Mouse (Mus musculus): ENCODE results near the gene Map4k3.
"Not testable (repeated sequence)": the region's sequence is repeated elsewhere in the genome, so short reads cannot be mapped to it uniquely, and the experiment has no call there.

Gene Map4k3

DNA sequence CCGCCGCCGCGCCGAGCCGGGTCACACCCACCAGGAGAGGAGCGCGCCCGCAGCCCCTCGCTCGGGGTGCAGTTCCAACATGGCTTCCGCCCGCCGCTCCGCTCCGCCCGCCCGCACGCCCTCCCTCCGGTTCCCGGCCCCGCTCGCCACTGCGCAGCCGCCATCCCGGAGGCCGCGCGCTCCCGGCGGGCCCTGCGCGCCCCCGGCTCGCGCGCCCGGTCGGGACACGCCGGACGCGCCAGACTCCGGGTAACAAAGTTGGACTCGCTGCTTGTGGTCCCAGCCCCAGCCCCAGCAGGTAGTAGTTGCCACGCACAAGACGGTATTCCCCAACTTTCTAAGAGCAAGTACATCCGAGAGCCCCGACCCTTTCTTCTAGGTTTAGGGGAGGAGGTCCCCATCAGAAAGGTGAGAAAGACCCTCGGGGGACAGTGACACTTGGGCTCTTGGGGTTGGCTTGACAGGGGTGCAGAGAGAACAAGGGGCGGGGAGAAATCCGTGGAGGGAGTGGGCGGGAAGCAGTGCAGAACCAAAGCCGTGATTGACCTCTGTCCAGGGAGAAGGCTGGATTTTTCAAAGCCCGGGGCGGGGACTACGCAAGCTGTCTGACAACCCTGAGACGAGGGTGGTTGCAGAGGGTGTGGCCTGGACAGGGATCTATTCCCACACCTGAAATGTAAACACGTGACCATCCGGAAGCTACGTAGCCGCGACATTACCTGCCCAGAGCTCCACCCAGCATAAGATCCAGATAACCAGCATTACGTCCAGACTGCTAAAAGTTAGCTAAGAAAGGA, at the start of gene Map4k3:
Gene Map4k3, minus strand, starts transcription at position 424 of the 797 bp plus-strand sequence.
- in situ Hi-C loops (cut with MseI, MboI) = no loop called here

DNA sequence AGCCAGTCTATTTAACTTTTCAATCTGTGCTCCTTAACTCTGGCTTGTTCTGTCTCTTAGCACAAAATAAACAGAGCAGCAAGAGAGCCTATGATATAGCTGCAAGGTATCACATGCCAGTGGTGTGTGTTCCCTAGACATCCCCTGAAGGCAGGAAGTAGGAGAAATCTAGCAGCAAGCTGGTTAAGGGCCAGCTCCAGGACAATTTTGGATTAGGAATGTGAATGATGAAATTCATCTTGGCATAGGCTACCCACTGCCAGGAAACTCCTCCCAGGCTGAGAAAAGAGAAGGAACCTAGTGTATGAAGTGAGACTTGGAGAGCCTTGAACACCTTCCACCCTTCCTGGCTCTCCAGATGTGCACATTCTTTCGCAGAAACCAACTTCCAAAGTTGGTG, 49.3 kb upstream of the Map4k3 start:
- in situ Hi-C loops (cut with MseI, MboI) = no loop called here

DNA sequence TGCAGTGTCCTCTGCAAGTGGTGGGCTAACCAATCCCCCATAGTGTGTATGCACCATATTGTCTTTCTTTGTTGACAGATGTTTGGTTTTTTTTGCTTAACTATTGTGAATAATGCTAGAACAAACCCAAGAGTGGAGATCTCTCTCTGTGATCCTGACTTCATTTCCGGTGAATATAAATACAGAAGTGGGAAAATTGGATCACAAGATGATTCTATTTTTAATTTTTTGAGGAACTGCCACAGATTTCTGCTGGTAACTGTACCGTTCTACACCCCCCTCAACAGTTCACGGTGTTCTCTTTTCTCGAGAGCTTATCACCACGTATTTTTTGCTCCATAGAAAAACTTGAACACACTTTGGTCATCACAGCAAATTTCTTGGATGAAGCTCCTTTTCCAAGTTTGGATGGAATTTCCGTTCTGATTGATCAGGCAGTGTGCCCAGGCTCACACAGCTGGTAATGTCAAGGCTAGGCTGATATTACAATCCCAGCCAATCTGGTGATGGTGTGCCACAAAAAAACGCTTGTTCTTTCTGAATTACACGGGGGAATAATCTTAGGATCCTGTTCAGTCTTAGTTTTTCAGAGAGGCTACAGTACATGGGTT, 47.0 kb upstream of the Map4k3 start:
- in situ Hi-C loops (cut with MseI, MboI) = no loop called here

GRCm38 (mm10) chr17:80772545-80773453, 44.5 kb upstream of the Map4k3 start:
- in situ Hi-C loops (cut with MseI, MboI) = no loop called here

- in situ Hi-C loops (cut with MseI, MboI) = no loop called here
Observed at GRCm38 (mm10) chr17:80770065-80770464, 41.8 kb upstream of the Map4k3 start.

DNA sequence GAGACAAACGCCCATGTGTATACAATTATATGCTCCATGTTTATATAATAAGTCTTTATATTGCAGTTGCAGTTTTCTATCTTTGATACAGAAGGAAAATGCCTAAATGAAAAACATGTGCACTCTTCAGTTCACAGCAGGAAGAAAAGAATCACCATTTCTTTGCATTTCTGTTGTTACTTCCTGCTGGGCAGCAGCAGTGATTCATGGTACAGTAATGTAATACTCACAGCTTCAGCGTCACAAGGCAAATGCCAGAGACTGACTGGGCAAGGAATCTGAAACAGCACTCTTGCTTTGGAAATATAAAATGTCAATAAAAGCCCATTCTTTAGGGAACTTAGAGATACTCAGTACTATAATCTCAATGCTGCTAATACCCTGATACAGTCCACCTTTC, 36.9 kb upstream of the Map4k3 start:
- in situ Hi-C loops (cut with MseI, MboI) = no loop called here

DNA sequence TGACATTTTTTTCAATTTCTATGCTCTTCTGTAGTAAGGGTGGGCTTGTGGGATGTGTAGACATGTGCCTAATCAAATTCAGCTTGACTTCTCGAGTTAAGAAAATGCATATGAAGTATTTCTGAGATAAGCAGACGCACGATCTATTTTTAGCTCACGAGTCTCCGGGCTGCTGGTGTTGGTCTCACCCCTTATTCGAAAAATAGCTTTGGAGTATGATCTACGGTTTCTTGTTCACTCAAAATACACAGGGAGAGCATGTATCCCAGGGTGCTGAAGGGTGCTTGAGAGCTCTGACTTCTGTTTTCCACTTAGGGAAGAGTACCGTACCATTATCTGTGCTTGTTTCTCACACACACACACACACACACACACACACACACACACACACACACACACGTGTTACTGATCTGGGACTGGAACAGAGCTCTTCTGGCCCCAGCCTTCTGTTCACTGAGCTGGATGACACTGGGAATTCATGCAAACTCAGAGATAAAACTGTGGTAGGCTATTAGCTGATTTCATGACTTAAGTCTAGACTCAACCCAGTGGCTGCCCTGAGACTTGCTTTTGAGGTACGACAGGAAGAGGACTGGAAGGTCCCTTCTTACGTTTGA, 34.9 kb upstream of the Map4k3 start:
- in situ Hi-C loops (cut with MseI, MboI) = no loop called here

GRCm38 (mm10) chr17:80762391-80763040, 34.2 kb upstream of the Map4k3 start:
- in situ Hi-C loops (cut with MseI, MboI) = no loop called here

DNA sequence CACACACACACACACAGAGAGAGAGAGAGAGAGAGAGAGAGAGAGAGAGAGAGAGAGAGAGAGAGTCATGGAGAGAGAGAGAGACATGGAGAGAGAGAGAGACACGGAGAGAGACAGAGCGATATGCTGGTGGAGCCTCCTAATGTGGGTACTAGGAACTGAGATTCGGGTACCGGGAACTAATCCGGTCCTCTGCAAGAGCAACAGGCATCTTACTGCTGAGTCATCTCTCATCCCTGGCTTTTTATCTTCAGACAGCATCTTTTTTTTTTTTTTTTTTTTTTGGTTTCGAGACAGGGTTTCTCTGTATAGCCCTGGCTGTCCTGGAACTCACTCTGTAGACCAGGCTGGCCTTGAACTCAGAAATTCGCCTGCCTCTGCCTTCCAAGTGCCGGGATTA, 32.9 kb upstream of the Map4k3 start:
- in situ Hi-C loops (cut with MseI, MboI) = not testable (repeated sequence)

DNA sequence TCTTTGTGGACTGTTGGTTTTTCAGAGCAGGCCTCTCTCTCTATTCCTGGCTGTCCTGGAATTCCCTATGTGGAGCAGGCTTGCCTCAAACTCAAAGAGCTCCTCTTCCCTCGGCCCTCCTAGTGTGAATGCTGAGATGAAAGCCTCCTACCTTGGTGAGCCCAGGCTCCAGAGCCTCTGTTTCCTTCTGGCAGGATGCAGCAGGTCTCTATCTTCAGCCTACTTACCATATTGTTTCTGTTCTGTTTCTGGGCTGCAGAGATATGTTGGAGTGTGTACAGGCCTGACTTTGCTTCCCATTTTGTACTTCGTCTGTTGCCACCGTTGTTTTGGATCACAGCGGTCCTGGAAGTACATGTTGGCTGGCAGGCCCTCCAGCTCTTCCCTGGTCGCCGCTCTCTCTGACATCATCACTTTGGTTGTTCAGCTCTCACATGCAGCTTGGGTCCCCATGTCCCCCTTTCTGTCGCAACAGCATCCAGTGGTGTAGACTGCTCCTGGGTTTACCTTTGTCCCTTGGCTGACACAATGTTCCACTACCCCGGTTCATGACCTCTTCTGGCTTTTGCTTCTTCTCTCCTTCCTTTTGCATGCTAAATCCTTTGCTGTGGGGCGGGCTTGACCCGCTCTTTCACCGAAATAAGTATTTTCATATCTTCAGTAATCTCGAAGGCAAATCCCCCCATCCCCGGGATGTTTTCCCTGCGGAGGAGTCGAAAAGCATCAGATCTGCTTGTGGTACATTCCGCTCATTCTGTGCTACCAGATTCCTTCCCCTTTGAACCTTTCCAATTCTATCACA, 32.3 kb upstream of the Map4k3 start:
- in situ Hi-C loops (cut with MseI, MboI) = no loop called here

DNA sequence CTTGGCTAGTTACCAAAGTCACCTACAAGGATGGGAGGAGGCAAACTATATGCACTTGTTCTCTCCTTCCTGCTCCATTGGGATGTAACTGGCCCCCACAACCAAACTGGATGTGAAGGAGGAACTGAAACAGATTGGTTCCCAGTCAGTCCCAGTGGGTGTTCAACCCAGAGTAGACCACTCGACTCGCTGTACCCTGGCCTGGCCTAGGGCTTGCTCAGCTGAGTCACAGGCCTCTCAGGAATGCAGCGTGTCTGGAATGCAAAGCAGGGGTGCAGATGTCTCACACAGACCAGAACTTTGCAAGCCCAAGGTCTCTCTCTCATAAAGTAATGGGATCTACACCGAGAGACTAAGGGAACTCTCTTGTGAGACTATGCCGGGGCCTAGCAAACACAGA, 27.8 kb upstream of the Map4k3 start:
- in situ Hi-C loops (cut with MseI, MboI) = no loop called here

DNA sequence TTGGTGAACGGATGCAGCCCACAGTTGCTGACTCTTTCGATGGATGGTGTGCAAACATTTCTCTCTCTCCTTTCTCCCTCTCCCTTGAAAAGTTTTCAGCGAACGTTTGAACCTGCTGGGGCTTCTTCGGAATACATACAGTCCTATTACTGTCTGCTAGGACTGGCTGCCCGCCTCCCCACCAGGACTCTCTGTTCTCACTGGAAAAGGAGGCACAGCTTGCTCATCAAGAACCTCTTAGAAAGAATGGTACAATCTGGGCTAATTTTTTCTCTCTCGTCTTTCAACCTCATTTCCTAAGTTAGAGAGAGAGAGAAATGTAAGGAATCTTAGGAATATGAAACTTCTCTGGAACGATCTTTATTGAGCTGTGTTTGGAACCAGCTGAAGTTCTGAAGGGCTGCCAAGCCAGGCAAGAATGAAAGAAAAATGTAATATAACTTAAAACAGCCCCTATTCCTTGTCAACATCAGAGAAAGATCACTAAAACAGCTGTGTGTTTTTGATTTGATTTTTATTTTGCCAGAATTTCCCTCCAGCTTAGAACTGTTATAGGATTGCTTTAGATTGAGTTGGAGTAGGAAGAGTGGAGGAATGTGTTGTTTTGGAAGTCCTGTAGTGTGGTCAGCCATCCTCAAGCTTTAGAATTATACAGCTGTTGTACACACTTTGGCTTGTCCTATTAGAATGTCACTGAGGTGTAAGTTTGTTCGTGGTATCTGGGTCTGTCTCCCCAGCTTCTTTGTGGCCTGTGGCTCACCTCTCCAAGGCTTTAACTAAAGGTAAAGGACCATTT, 27.0 kb upstream of the Map4k3 start:
- in situ Hi-C loops (cut with MseI, MboI) = no loop called here

DNA sequence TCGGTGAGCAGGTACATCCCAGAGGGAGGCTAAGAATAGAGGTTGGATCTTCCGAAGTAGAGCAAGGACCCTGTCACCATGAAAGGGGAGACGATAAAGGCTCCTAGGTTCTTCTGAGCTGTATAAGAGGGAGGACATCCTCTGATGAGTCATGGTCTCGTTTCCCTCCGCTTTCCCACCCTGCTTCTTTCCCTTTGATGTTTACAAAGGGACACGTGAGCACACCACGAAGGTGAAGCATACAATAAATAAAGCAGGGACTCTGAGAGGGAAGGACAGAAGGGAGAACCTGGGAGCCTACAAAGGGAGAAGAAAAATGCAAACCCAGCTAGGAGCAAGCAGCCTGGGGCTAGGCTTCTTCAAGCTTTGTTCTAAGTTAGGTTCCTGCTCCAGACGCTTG, 26.3 kb upstream of the Map4k3 start:
- in situ Hi-C loops (cut with MseI, MboI) = no loop called here

DNA sequence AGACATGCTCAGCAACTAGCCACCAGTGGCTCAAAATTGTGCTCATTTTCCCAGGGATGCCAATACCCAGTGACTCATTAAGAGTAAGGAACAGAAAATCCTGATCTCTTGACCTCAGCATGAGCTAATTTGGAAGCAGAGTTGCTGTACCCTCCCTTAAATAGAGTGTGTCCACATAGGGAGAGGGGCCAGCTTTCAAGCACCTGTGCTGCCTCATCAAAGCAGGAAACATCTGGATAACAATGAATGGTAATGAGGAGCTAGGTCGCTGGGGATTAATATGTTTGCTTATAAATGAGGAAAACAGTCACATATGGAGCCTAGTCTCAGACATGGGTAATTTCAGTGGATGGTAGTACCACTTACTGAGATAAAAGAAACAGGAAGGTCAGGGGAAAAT, 24.2 kb upstream of the Map4k3 start:
- in situ Hi-C loops (cut with MseI, MboI) = no loop called here

DNA sequence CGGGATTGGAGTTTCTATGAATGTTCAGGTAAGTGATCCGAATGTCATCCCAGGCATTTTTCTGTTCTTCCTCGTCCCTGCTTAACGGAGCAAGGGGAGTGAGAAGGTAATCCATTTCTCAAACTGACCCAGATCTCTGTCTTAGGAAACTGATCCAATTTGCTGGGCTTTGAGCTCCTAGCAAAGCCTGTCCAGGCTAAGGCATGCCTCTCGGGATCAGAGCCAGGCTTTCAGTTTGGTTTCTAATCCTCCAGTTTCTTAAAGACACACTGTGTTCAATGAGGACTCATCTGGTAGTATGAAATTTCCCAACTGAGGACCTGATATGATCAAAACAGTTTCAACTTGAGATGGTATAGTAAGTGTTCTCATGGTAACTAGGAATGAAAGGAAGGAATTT, 11.1 kb upstream of the Map4k3 start:
- in situ Hi-C loops (cut with MseI, MboI) = no loop called here

GRCm38 (mm10) chr17:80734700-80735099, 6.4 kb upstream of the Map4k3 start:
- in situ Hi-C loops (cut with MseI, MboI) = no loop called here

GRCm38 (mm10) chr17:80733121-80733800, 5.0 kb upstream of the Map4k3 start:
- in situ Hi-C loops (cut with MseI, MboI) = no loop called here

- in situ Hi-C loops (cut with MseI, MboI) = no loop called here
Observed at GRCm38 (mm10) chr17:80732256-80732655, 4.0 kb upstream of the Map4k3 start.

DNA sequence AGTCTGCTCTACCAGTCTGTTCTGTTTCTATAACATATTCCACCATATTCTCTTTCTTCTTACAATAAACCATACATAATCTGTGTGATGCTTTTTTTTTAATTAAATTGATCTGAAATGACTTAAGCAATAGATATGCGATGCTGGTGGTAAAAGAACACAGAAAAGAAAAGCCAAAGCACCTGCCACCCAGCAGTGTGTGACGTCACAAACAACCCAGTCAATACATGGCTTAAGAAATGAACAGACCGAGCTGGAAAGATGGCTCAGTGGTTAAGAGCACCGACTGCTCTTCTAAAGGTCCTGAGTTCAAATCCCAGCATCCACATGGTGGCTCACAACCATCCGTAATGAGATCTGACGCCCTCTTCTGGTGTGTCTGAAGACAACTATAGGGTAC, 2.0 kb upstream of the Map4k3 start:
- in situ Hi-C loops (cut with MseI, MboI) = not testable (repeated sequence)
